Mouse (Mus musculus) brain, embryonic 14.5 days (tissue): Measurements from ENCODE around the gene Dab1.

Experiments used
- CTCF ChIP-seq: fragments of 200-500 bp; IDR thresholded peaks from 2 replicates; pipeline ENCODE4 v1.5.1; 2012; ENCODE audit warnings: inconsistent platforms, mild to moderate bottlenecking, moderate library complexity, borderline replicate concordance; ENCODE audit not compliant: insufficient read depth, insufficient read length; ENCODE audit errors: extremely low read depth
- POLR2A ChIP-seq: fragments of 200-500 bp; IDR thresholded peaks from 2 replicates; pipeline ENCODE4 v1.6.1; 2012; ENCODE audit warnings: mild to moderate bottlenecking, inconsistent platforms, borderline replicate concordance; ENCODE audit not compliant: poor library complexity, insufficient read depth, insufficient read length, severe bottlenecking; ENCODE audit errors: extremely low read depth

DNA sequence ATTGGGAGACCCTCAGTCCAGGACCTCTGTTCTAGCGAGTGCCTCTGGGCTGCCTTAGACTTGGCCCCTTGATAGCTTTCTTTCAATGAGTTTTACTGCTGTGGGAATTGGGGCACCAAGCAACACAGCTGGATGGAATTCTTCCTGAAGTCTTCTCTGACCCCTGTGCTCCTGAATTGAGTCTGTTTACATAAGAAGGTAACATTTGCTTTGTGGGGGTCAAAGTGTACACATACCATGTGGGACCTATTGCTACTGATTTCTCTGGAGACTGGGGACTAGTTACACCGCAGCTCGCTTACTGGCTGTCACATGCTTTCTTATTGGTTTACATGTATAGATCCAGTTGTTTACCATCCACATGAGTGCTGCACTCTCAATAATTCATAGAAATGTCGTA lies 881.5 kb downstream of the Dab1 start:
- no peak for TF ChIP-seq POLR2A
- no peak for TF ChIP-seq CTCF
